Mouse (Mus musculus): ENCODE measurements around the gene Psmd1.
A peak's percentile ranks its signal among the peaks of the same experiment; 100 is the strongest.

DNA sequence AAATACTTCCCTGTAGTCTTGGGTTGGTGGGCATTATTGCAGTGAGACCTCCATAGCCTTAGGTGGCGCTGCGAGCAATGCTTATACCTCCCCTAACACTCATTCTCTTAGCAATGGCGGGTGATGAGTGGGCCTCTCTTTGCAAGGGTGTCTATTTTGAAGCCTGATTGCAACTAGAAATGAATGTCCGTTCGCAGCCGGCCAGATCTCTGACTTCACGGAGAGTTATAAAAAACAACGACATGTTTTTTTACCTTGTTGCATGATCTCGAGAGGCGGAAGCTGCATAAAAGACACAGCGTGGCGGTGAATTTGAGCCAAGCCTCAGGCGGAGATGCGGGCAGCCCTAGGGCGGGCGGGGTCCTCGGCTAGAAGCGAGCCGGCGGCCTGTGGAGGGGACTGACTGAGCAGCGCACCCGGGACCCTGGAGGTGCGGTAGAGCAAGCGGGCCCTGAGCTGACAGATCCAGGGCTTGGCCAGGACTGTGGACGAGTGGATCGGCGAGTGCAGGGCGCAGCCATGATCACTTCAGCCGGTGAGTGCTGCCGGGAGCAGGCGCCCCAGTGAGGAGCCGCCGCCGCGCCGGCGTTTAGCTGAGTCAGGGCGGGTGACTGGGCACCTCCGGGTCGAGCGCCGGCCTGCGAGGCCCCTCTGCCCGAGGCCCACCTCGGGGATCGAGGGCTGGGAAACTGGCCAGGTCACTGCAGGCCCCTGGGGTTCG lies at the start of gene Psmd1:
- TF ChIP-seq POLR2A (IDR thresholded peaks at IDR 0.05; ENCODE audit: borderline replicate concordance, low read depth, low read length) (no peak), CTCF (IDR thresholded peaks at IDR 0.05; ENCODE audit: low read depth, low read length) (peak; percentile 21; the same call in 1 of the 2 replicates)
